Mouse (Mus musculus) ES-E14 (cell line): ENCODE results near the gene Gabpb2. TPM values are rescaled to one million over a fixed set of nuclear protein-coding genes. Genes with fewer than 3 reads are reported as not detected.
"Not testable (repeated sequence)": the region's sequence is repeated elsewhere in the genome, so short reads cannot be mapped to it uniquely, and the experiment has no call there.

Source experiments
- DNase-seq: peaks from one replicate; pipeline ENCODE4 v3.0.0-alpha.2; 2013; ENCODE audit warnings: low read depth, low spot score
- H3K27ac ChIP-seq: 2 replicates; pipeline ENCODE4 v1.5.1; 2012; ENCODE audit warnings: low read depth, mild to moderate bottlenecking, low read length, moderate library complexity, mixed read lengths; ENCODE audit not compliant: poor library complexity, insufficient read depth, severe bottlenecking
- H3K36me3 ChIP-seq: 2 replicates; pipeline ENCODE4 v1.6.1; 2012; ENCODE audit warnings: mild to moderate bottlenecking, low read length, moderate library complexity, mixed read lengths; ENCODE audit not compliant: control insufficient read depth, poor library complexity, insufficient read depth, severe bottlenecking
- H3K4me1 ChIP-seq, 2 experiments: fragments of 150-350 bp in 1 of 2; sonication (generic) in 1 of 2; 2 replicates each; pipeline ENCODE4 v1.6.1; 2012; ENCODE audit warnings: low read length in 2 of 2, mild to moderate bottlenecking in 1 of 2, mixed read lengths in 1 of 2; ENCODE audit not compliant: control insufficient read depth in 2 of 2, insufficient read depth in 2 of 2, poor library complexity in 1 of 2
- H3K4me3 ChIP-seq, 2 experiments: fragments of 150-350 bp in 1 of 2; sonication (generic) in 1 of 2; 2 replicates each; pipeline ENCODE4 v1.5.1; 2012; ENCODE audit warnings: low read length in 2 of 2, low read depth in 1 of 2, mild to moderate bottlenecking in 1 of 2, mixed read lengths in 1 of 2; ENCODE audit not compliant: insufficient read depth in 1 of 2, poor library complexity in 1 of 2, severe bottlenecking in 1 of 2
- H3K9ac ChIP-seq: 2 replicates; pipeline ENCODE4 v1.6.1; 2012; ENCODE audit warnings: low read depth, mild to moderate bottlenecking, low read length, mixed read lengths; ENCODE audit not compliant: poor library complexity, insufficient read depth, severe bottlenecking
- H3K9me3 ChIP-seq: fragments of 150-350 bp; sonication (generic); 2 replicates; pipeline ENCODE4 v1.6.1; 2012; ENCODE audit warnings: low read depth, mild to moderate bottlenecking, low read length; ENCODE audit not compliant: control insufficient read depth, insufficient read depth
- CHD2 ChIP-seq: IDR thresholded peaks from 2 replicates; pipeline ENCODE4 v1.6.1; 2014; ENCODE audit warnings: mild to moderate bottlenecking, low read depth, low read length, inconsistent platforms
- HCFC1 ChIP-seq: IDR thresholded peaks from 2 replicates; pipeline ENCODE4 v1.6.1; 2012; ENCODE audit warnings: low read length, inconsistent platforms, borderline replicate concordance; ENCODE audit not compliant: insufficient read depth
- MAFK ChIP-seq: IDR thresholded peaks from 2 replicates; pipeline ENCODE4 v1.6.1; 2014; ENCODE audit warnings: mild to moderate bottlenecking, low read depth, low read length, inconsistent platforms; ENCODE audit not compliant: insufficient read depth
- ZC3H11A ChIP-seq: IDR thresholded peaks from 2 replicates; pipeline ENCODE4 v1.6.1; 2012; ENCODE audit warnings: low read depth, mild to moderate bottlenecking, inconsistent platforms, low read length, borderline replicate concordance
- ZNF384 ChIP-seq: IDR thresholded peaks from 2 replicates; pipeline ENCODE4 v1.6.1; 2012; ENCODE audit warnings: low read depth, low read length, inconsistent platforms
- in situ Hi-C, 2 experiments: fragments of 600-800 bp; cut with MboI; formaldehyde crosslinking; loops; one replicate each; pipeline ENCODE4 v1.15.1; 2025; ENCODE audit warnings: low sequenced_read_pairs in 2 of 2, inconsistent platforms in 1 of 2; ENCODE audit not compliant: unreplicated experiment in 2 of 2
- total RNA-seq: library from RNA; depleted of rRNA; stranded (reverse); fragments of 300-350 nt; gene quantifications from 2 replicates; pipeline ENCODE4 v1.2.3, GENCODE M21; 2012

Gabpb2 gene
- total RNA-seq, 1 experiment, result 30.7 TPM

DNA sequence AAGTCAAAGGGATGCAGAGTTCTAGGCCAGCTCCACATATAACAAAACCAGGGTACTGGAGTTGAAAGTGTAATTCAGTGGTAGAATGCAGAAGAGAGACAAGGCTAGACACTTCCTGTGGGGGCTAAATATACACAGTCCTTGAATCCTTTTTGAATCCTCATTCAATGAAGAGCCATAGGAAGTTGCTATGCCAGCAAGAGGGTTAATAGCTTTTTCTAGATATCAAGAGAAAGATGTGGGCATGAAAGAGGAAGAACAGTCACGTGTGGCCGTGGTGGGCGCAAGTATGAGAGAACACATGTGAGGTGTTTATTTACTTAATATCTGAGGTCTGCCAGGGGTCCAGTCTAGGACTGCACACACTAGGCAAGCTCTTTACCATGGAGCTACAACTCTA is 81.4 kb downstream of the Gabpb2 start:
- no peak overlapping the region for H3K4me3 ChIP-seq
- no peaks in the 10 kb centered on the region; the same call in 1 of the 2 replicates for H3K36me3 ChIP-seq
- H3K27ac ChIP-seq, result no peak overlapping the region
- no peak for TF ChIP-seq ZNF384
- no peak for TF ChIP-seq MAFK
- TF ChIP-seq HCFC1, result no peak
- no peak for TF ChIP-seq CHD2
- no peak for TF ChIP-seq ZC3H11A
- H3K4me1 ChIP-seq, result peaks cover 3 to 20% of the 10 kb centered on the region in 2 experiments; a peak in 3 of 4 replicates
- DNase-seq, result no peak
- in situ Hi-C loops, result no loop called here
- H3K9me3 ChIP-seq, result no peaks in the 10 kb centered on the region
- H3K9ac ChIP-seq, result no peak overlapping the region

DNA sequence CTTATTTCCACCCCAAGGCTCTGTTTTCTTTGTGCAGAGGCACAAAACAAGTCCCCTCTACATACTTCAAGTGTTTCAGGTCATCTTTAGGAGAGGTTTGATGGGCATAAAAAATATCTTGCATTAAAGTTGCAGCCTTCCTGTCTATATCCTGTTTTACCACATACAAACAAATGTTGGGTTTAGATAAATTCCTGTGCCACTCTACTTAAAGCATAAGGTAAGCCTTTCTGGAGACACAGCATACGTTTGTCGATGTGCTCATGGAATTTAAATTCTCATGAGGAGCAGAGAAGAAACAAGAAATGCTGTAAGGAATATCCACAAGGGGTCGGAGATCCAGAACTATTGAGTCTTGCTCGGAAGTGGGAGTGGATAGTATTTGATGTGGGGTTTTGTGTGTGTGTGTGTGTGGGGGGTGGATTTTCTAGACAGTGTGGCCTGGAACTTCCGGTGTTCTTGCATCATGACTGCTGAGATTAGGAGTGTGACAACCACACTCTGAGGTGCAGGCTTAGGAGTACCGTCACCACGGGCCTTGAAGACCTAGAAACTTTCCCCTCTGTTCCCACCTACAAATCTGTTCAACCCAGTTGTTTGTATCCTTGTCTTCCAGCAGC is 82.2 kb downstream of the Gabpb2 start:
- H3K4me1 ChIP-seq, result peaks cover 3 to 19% of the 10 kb centered on the region in 2 experiments; a peak in 3 of 4 replicates
- DNase-seq, result no peak
- TF ChIP-seq ZC3H11A (no peak), HCFC1 (no peak), ZNF384 (no peak), MAFK (no peak), CHD2 (no peak)
- H3K9me3 ChIP-seq, result no peaks in the 10 kb centered on the region
- H3K4me3 ChIP-seq, result 0 out of 4 replicates have a peak overlapping the region, but pooled peaks of 1 of the 2 experiments have one; percentile 15
- in situ Hi-C loops, result no loop called here
- no peak overlapping the region for H3K27ac ChIP-seq
- no peaks in the 10 kb centered on the region; the same call in 1 of the 2 replicates for H3K36me3 ChIP-seq
- H3K9ac ChIP-seq, result no peak overlapping the region

GRCm38 (mm10) chr3:95135023-95135422 is 82.7 kb downstream of the Gabpb2 start:
- no peak for TF ChIP-seq ZNF384
- TF ChIP-seq CHD2, result no peak
- no peak for TF ChIP-seq MAFK
- no peak for TF ChIP-seq HCFC1
- TF ChIP-seq ZC3H11A, result no peak
- Histone ChIP-seq H3K4me3 (peak overlapping the region; percentile 41 to 58; a peak in 3 of 4 replicates), H3K27ac (no peak overlapping the region), H3K9ac (no peak overlapping the region), H3K4me1 (peaks cover 3 to 14% of the 10 kb centered on the region in 2 experiments; a peak in 2 of 4 replicates), H3K36me3 (no peaks in the 10 kb centered on the region; the same call in 1 of the 2 replicates), H3K9me3 (no peaks in the 10 kb centered on the region)
- in situ Hi-C loops, result no loop called here
- DNase-seq, result no peak

- H3K9ac ChIP-seq, H3K4me1 ChIP-seq, in situ Hi-C loops, H3K36me3 ChIP-seq, H3K27ac ChIP-seq, H3K9me3 ChIP-seq, H3K4me3 ChIP-seq, DNase-seq: not testable (repeated sequence)
These were observed 83.6 kb downstream of the Gabpb2 start for GRCm38 (mm10) chr3:95134133-95134532.

DNA sequence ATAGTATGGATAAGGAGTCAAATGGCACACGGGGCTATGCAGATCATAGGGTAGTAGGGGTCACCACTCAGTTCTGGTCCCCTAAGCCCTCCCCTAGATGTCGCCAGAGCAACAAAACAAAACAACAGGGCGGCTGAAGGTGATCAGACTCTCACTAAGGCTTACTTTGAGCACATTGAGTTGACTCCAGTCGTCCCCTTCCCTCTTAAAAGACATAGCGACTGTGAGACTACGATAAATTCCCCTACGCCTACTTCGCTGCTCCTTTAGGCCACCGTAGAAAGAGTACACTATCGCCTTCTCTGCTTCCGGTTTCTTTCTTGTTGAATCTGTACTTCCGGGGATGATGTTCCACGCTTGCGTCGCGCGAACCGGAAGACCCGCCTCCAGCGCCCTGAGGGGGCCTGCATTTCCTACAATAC is 84.0 kb downstream of the Gabpb2 start, which contains the start of the genes Scnm1 and Lysmd1:
Gene Scnm1 (minus strand): TSS at position 332 of the 422 bp plus-strand sequence.
Gene Lysmd1 (plus strand): TSS at position 409 of the 422 bp plus-strand sequence.
- H3K27ac ChIP-seq, result peak within 1 kb of the TSS; percentile 38
- TF ChIP-seq MAFK (no peak), HCFC1 (peak; percentile 75; the same call in 1 of the 2 replicates), ZNF384 (no peak), ZC3H11A (no peak), CHD2 (no peak)
- H3K4me1 ChIP-seq, result peaks cover 3 to 10% of the 10 kb centered on the region in 2 experiments; a peak in 2 of 4 replicates
- peak within 1 kb of the TSS; percentile 77 to 93 for H3K4me3 ChIP-seq
- H3K36me3 ChIP-seq, result peaks cover 3% of the 10 kb centered on the region; the same call in 1 of the 2 replicates
- in situ Hi-C loops, result no loop called here
- no peaks in the 10 kb centered on the region for H3K9me3 ChIP-seq
- peak within 1 kb of the TSS; percentile 95 for H3K9ac ChIP-seq
- DNase-seq, result peak; percentile 81
